Comparison of ENCODE assay signal across 8 mouse cellular contexts in genomic region chr11:118423266-118423971, GRCm38 (mm10). TPM values are rescaled to one million over a fixed set of nuclear protein-coding genes. Genes with fewer than 3 reads are reported as not detected.
DNase-seq lines count a peak whose midpoint lies in the region; ATAC-seq lines count a peak whose summit lies in the region.

No protein-coding gene starts in this region.

- H3K4me1 ChIP-seq in embryonic facial prominence, embryonic 15.5 days: peaks cover 54% of the 10 kb centered on the region
- peaks cover 53% of the 10 kb centered on the region for H3K4me1 ChIP-seq in heart, embryonic 13.5 days
- peaks cover 29% of the 10 kb centered on the region for H3K4me1 ChIP-seq in liver, embryonic 12.5 days
- H3K4me1 ChIP-seq in neural tube, embryonic 12.5 days: peaks cover 16% of the 10 kb centered on the region

- H3K4me3 ChIP-seq in embryonic facial prominence, embryonic 15.5 days (replicated peaks): peak overlapping the region; percentile 1; the same call in 1 of the 2 replicates
- peak overlapping the region; percentile 41 for H3K4me3 ChIP-seq in heart, embryonic 13.5 days
- H3K4me3 ChIP-seq in liver, embryonic 12.5 days: no peak overlapping the region
- H3K4me3 ChIP-seq in neural tube, embryonic 12.5 days: no peak overlapping the region

- 2% methylated on average over 18 of the region's 18 CpGs for WGBS in embryonic facial prominence, embryonic 15.5 days
- 3% methylated on average over 18 of the region's 18 CpGs for WGBS in heart, embryonic 13.5 days
- 11% methylated on average over 18 of the region's 18 CpGs for WGBS in liver, embryonic 12.5 days (ENCODE audit: insufficient replicate concordance)
- WGBS in neural tube, embryonic 12.5 days: 8% methylated on average over 18 of the region's 18 CpGs

- ATAC-seq in embryonic facial prominence, embryonic 15.5 days (ENCODE audit: insufficient number of reproducible peaks, low FRiP score, low TSS enrichment, low read depth): peak; percentile 16; the same call in 1 of the 2 replicates
- ATAC-seq in heart, embryonic 13.5 days (ENCODE audit: extremely low read depth, insufficient number of reproducible peaks, low FRiP score, low TSS enrichment): no peak; the same call in 1 of the 2 replicates
- no peak for ATAC-seq in liver, embryonic 12.5 days
- ATAC-seq in neural tube, embryonic 12.5 days (ENCODE audit: low FRiP score, low read depth): no peak

- DNase-seq in 416B (ENCODE audit: low read depth): peak; percentile 82
- peak; percentile 76 to 89 for DNase-seq in adrenal gland, postnatal 36 days
- DNase-seq in kidney, postnatal 10 days: peak; percentile 91
- DNase-seq in thymus, adult 18-20 months: peak; percentile 36 to 52

- no peaks in the 10 kb centered on the region for H3K27me3 ChIP-seq in embryonic facial prominence, embryonic 15.5 days
- peaks cover 16% of the 10 kb centered on the region for H3K27me3 ChIP-seq in heart, embryonic 13.5 days (replicated peaks)
- H3K27me3 ChIP-seq in liver, embryonic 12.5 days (replicated peaks): peaks cover 44% of the 10 kb centered on the region
- H3K27me3 ChIP-seq in neural tube, embryonic 12.5 days (replicated peaks): 0 out of 2 replicates have a peak, but pooled peaks cover 2% of the 10 kb centered on the region

- H3K9ac ChIP-seq in embryonic facial prominence, embryonic 15.5 days: 0 out of 2 replicates have a peak overlapping the region, but pooled peaks have one; percentile 9
- H3K9ac ChIP-seq in heart, embryonic 13.5 days: peak overlapping the region; percentile 72
- H3K9ac ChIP-seq in liver, embryonic 12.5 days: no peak overlapping the region
- H3K9ac ChIP-seq in neural tube, embryonic 12.5 days: 0 out of 2 replicates have a peak overlapping the region, but pooled peaks have one; percentile 29

- no peaks in the 10 kb centered on the region for H3K9me3 ChIP-seq in embryonic facial prominence, embryonic 15.5 days (replicated peaks)
- H3K9me3 ChIP-seq in heart, embryonic 13.5 days: no peaks in the 10 kb centered on the region
- H3K9me3 ChIP-seq in liver, embryonic 12.5 days (replicated peaks): no peaks in the 10 kb centered on the region
- no peaks in the 10 kb centered on the region for H3K9me3 ChIP-seq in neural tube, embryonic 12.5 days

- H3K36me3 ChIP-seq in embryonic facial prominence, embryonic 15.5 days: no peaks in the 10 kb centered on the region
- H3K36me3 ChIP-seq in heart, embryonic 13.5 days: no peaks in the 10 kb centered on the region
- H3K36me3 ChIP-seq in liver, embryonic 12.5 days: no peaks in the 10 kb centered on the region
- no peaks in the 10 kb centered on the region for H3K36me3 ChIP-seq in neural tube, embryonic 12.5 days

- H3K4me2 ChIP-seq in embryonic facial prominence, embryonic 15.5 days (replicated peaks): peak overlapping the region; percentile 44
- H3K4me2 ChIP-seq in heart, embryonic 13.5 days: peak overlapping the region; percentile 74
- peak overlapping the region; percentile 37 for H3K4me2 ChIP-seq in liver, embryonic 12.5 days
- peak overlapping the region; percentile 46 for H3K4me2 ChIP-seq in neural tube, embryonic 12.5 days (replicated peaks)

- peak overlapping the region; percentile 86 for H3K27ac ChIP-seq in embryonic facial prominence, embryonic 15.5 days (replicated peaks)
- H3K27ac ChIP-seq in heart, embryonic 13.5 days (replicated peaks): peak overlapping the region; percentile 69
- H3K27ac ChIP-seq in liver, embryonic 12.5 days: no peak overlapping the region
- no peak overlapping the region for H3K27ac ChIP-seq in neural tube, embryonic 12.5 days

RNA-seq across cellular contexts. Expression of gene Cant1, which starts 4.5 kb away (rescaled TPM):
- total RNA-seq in adrenal gland, postnatal 36 days (2021): 10 to 100 TPM; 34.9 to 38.0 TPM
- 34.2 and 38.0 TPM in 2 replicates for polyA plus RNA-seq in embryonic facial prominence, embryonic 15.5 days (2015; fragmentation: Nextera tagmentation; extraction: Ambion mirVana)
- 18.9 and 19.1 TPM in 2 replicates for polyA plus RNA-seq in heart, embryonic 13.5 days (2015; fragmentation: Nextera tagmentation; extraction: Ambion mirVana)
- 14.5 and 14.9 TPM in 2 replicates for polyA plus RNA-seq in liver, embryonic 12.5 days (2016; fragmentation: Nextera tagmentation; extraction: Ambion mirVana)
- 32.1 and 32.2 TPM in 2 replicates for polyA plus RNA-seq in neural tube, embryonic 12.5 days (2016; fragmentation: Nextera tagmentation; extraction: Ambion mirVana)

RNA-seq across cellular contexts. Expression of gene C1qtnf1, which starts 4.6 kb away (rescaled TPM):
- total RNA-seq in adrenal gland, postnatal 36 days (2021): 10 to 100 TPM; 21.6 to 22.7 TPM
- 19.0 and 23.0 TPM in 2 replicates for polyA plus RNA-seq in embryonic facial prominence, embryonic 15.5 days (2015; fragmentation: Nextera tagmentation; extraction: Ambion mirVana)
- polyA plus RNA-seq in heart, embryonic 13.5 days (2015; fragmentation: Nextera tagmentation; extraction: Ambion mirVana): 5.5 and 7.1 TPM in 2 replicates
- polyA plus RNA-seq in liver, embryonic 12.5 days (2016; fragmentation: Nextera tagmentation; extraction: Ambion mirVana): 1.8 and 2.2 TPM in 2 replicates
- polyA plus RNA-seq in neural tube, embryonic 12.5 days (2016; fragmentation: Nextera tagmentation; extraction: Ambion mirVana): 2.5 and 3.1 TPM in 2 replicates

RNA-seq across cellular contexts. Expression of gene Lgals3bp, which starts 21.5 kb away (rescaled TPM):
- 100 to 1,000 TPM; 122 to 138 TPM for total RNA-seq in adrenal gland, postnatal 36 days (2021)
- polyA plus RNA-seq in embryonic facial prominence, embryonic 15.5 days (2015; fragmentation: Nextera tagmentation; extraction: Ambion mirVana): 15.6 and 19.8 TPM in 2 replicates
- 7.3 and 8.8 TPM in 2 replicates for polyA plus RNA-seq in heart, embryonic 13.5 days (2015; fragmentation: Nextera tagmentation; extraction: Ambion mirVana)
- polyA plus RNA-seq in liver, embryonic 12.5 days (2016; fragmentation: Nextera tagmentation; extraction: Ambion mirVana): 22.7 TPM in 2 replicates
- polyA plus RNA-seq in neural tube, embryonic 12.5 days (2016; fragmentation: Nextera tagmentation; extraction: Ambion mirVana): 1.4 and 2.0 TPM in 2 replicates

RNA-seq across cellular contexts. Expression of gene Engase, which starts 53.2 kb away (rescaled TPM):
- total RNA-seq in adrenal gland, postnatal 36 days (2021): 10 to 100 TPM; 10.3 to 20.7 TPM
- polyA plus RNA-seq in embryonic facial prominence, embryonic 15.5 days (2015; fragmentation: Nextera tagmentation; extraction: Ambion mirVana): 8.6 and 8.7 TPM in 2 replicates
- 4.4 and 5.0 TPM in 2 replicates for polyA plus RNA-seq in heart, embryonic 13.5 days (2015; fragmentation: Nextera tagmentation; extraction: Ambion mirVana)
- polyA plus RNA-seq in liver, embryonic 12.5 days (2016; fragmentation: Nextera tagmentation; extraction: Ambion mirVana): 11.7 and 12.6 TPM in 2 replicates
- polyA plus RNA-seq in neural tube, embryonic 12.5 days (2016; fragmentation: Nextera tagmentation; extraction: Ambion mirVana): 9.7 and 9.8 TPM in 2 replicates

Comparison
In these comparisons a context has a peak if more than half of its experiments do, and no peak if none do; other contexts are left out.
1. H3K27ac ChIP-seq: peak in embryonic facial prominence, embryonic 15.5 days (single experiment) and heart, embryonic 13.5 days (single experiment); none in liver, embryonic 12.5 days (single experiment) and neural tube, embryonic 12.5 days (single experiment).
2. H3K4me3 ChIP-seq: peak in embryonic facial prominence, embryonic 15.5 days (single experiment) and heart, embryonic 13.5 days (single experiment); none in liver, embryonic 12.5 days (single experiment) and neural tube, embryonic 12.5 days (single experiment).
3. Peak in every context shown above with its lines, with median percentiles within 50 percentile points of each other: DNase-seq and H3K4me2 ChIP-seq.